Mouse (Mus musculus) heart, adult 2 months (tissue): ENCODE measurements around the gene Qrsl1. TPM values are rescaled to one million over a fixed set of nuclear protein-coding genes. Genes with fewer than 3 reads are reported as not detected.
"Not testable (repeated sequence)": the region's sequence is repeated elsewhere in the genome, so short reads cannot be mapped to it uniquely, and the experiment has no call there.

ENCODE experiments used
- DNase-seq, 2 experiments: peaks; one replicate each; pipeline ENCODE4 v3.0.0; 2021
- H3K27ac ChIP-seq: fragments of 200-600 bp; 2 replicates; pipeline ENCODE4 v1.8.1; 2022
- H3K27me3 ChIP-seq: fragments of 200-500 bp; 2 replicates; pipeline ENCODE4 v1.6.1; 2012; ENCODE audit warnings: mild to moderate bottlenecking, low read length, inconsistent platforms, mixed read lengths; ENCODE audit not compliant: control insufficient read depth, insufficient read depth
- H3K36me3 ChIP-seq: fragments of 200-500 bp; 2 replicates; pipeline ENCODE4 v1.6.1; 2012; ENCODE audit warnings: low read length, inconsistent platforms; ENCODE audit not compliant: control insufficient read depth, insufficient read depth
- H3K4me1 ChIP-seq: fragments of 200-500 bp; 2 replicates; pipeline ENCODE4 v1.6.1; 2011; ENCODE audit warnings: low read length; ENCODE audit not compliant: control insufficient read depth, insufficient read depth
- H3K4me3 ChIP-seq: fragments of 200-600 bp; 2 replicates; pipeline ENCODE4 v1.8.1; 2022
- H3K79me2 ChIP-seq: fragments of 200-500 bp; replicated peaks from 2 replicates; pipeline ENCODE4 v1.6.1; 2012; ENCODE audit warnings: mild to moderate bottlenecking, inconsistent platforms, low read length, moderate library complexity, mixed read lengths; ENCODE audit not compliant: control insufficient read depth, insufficient read depth
- H3K9ac ChIP-seq: fragments of 200-500 bp; 2 replicates; pipeline ENCODE4 v1.6.1; 2012; ENCODE audit warnings: low read depth, mild to moderate bottlenecking, control low read depth, inconsistent platforms, low read length, mixed read lengths
- CTCF ChIP-seq: fragments of 200-600 bp; IDR thresholded peaks from 2 replicates; pipeline ENCODE4 v1.8.1; 2022; ENCODE audit warnings: antibody characterized with exemption, mild to moderate bottlenecking, moderate library complexity
- EP300 ChIP-seq: fragments of 200-500 bp; IDR thresholded peaks from 2 replicates; pipeline ENCODE4 v1.6.1; 2011; ENCODE audit warnings: low read depth, low read length, control low read depth; ENCODE audit not compliant: insufficient read depth
- POLR2A ChIP-seq: fragments of 200-500 bp; IDR thresholded peaks from 2 replicates; pipeline ENCODE4 v1.6.1; 2011; ENCODE audit warnings: mild to moderate bottlenecking, low read depth, low read length, control low read depth; ENCODE audit not compliant: insufficient read depth
- WGBS: fragments of 180-500 bp; shearing (Covaris S2); methylation state at CpG from one replicate; pipeline ENCODE4 v1.1.7; 2018; 5-methylcytosine and 5-hydroxymethylcytosine counted together
- intact Hi-C: fragments of 180-260 bp; cut with DNase I; formaldehyde crosslinking; loops from one replicate; pipeline ENCODE4 v1.15.1; 2025
- long read RNA-seq: library from polyadenylated mRNA; stranded (forward); transcript quantifications from one replicate; pipeline ENCODE4 v2.0.0, GENCODE M21; 2021
- polyA plus RNA-seq: library from polyadenylated mRNA; depleted of rRNA; stranded (reverse); fragments of >200 nt; gene quantifications from 2 replicates; pipeline ENCODE4 v1.2.3, GENCODE M21; 2012; rRNA removed
- total RNA-seq, 2 experiments: library from RNA; stranded (reverse); gene quantifications; 2 replicates each; pipeline ENCODE4 v1.2.3; 2021

The Qrsl1 gene
- 10 to 100 TPM; 23.9 to 29.2 TPM for total RNA-seq
- 25.0 and 39.9 TPM in 2 replicates for polyA plus RNA-seq
- long read RNA-seq, transcript Qrsl1-201 (11 exons, 1,981 nt) = major isoform, 34 of 39 reads
- long read RNA-seq, partial matches to known transcripts = 1 of 39 reads
- long read RNA-seq, other reads (novel, unspliced or antisense) = 2 of 39 reads

DNA sequence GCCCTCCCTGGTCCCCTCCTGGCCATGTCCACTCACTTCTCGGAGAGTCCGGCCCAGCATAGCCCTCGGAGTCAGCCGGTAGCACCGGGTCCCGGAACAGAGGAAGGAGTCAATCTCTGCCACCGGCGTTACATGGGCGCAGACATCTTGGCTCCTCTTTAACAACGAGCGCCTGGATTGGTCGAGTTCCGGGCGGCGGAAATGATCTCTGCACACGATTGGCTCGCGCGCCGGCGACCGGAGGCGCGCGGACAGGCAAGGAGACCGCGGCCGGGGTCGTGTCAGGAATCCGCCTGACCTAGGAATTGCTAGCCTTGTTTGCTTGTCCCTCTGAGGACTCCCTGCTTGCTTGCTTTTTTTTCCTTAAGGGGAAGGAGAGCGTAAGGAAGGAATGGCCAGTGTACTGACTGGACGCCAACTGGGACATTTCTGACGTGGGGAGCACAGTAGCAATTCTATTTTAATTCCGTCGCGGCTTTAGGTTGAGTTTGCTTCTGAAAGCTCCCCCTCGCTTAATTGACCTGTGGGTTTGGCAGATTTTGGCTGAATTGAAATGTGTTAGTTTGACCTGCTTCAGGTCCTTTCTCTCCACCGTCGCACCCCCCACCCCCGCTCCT, at the start of gene Qrsl1, which contains the start of gene Rtn4ip1:
TSS of gene Qrsl1 (minus strand) at position 168 of the 617 bp plus-strand sequence.
TSS of gene Rtn4ip1 (plus strand) at position 230 of the 617 bp plus-strand sequence.
- TF ChIP-seq POLR2A = peak; percentile 65
- no peak for TF ChIP-seq EP300
- under 1% methylated on average over 40 of the region's 40 CpGs for WGBS
- intact Hi-C loops = loop anchor here (1.0 kb wide), 1 partner anchor 361 kb away; the partner anchor contains the start of gene 1700021F05Rik

DNA sequence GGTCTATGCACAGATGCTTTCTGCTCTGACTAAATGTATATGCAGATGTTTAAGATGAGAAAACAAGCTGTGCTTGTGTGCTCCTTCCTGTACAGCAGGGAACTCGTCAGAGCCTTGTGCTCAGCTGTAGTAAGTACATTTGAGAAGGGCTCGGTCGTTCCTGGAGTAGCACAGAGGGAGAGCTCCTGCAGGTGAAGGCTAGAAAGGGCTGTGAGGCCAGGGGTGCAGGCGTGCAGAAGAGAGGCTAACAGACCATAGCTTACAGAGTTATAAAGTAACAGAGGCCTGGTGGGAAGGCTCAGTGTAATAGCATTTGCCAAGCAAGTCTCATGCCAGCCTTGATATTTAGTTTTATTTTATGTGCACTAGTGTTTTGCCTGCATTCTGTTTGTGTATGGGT, 43.9 kb upstream of the Qrsl1 start:
- Histone ChIP-seq H3K27me3 (no peaks in the 10 kb centered on the region), H3K9ac (no peak overlapping the region), H3K4me1 (no peaks in the 10 kb centered on the region), H3K36me3 (no peaks in the 10 kb centered on the region), H3K27ac (no peak overlapping the region), H3K79me2 (no peaks in the 10 kb centered on the region), H3K4me3 (no peak overlapping the region)
- 74% methylated on average over 4 of the region's 4 CpGs for WGBS
- DNase-seq = no peak
- intact Hi-C loops = no loop called here
- no peak for TF ChIP-seq CTCF
- TF ChIP-seq POLR2A = no peak
- no peak for TF ChIP-seq EP300

More for the DNA sequence above, at the start of gene Qrsl1, which contains the start of gene Rtn4ip1:
- no peaks in the 10 kb centered on the region for H3K79me2 ChIP-seq
- H3K27ac ChIP-seq = peak within 1 kb of the TSS; percentile 91
- peak within 1 kb of the TSS; percentile 79 for H3K4me3 ChIP-seq
- peak; percentile 95 for DNase-seq
- H3K9ac ChIP-seq = peak within 1 kb of the TSS; percentile 83
- peaks cover 1% of the 10 kb centered on the region; the same call in 1 of the 2 replicates for H3K4me1 ChIP-seq
- no peaks in the 10 kb centered on the region for H3K27me3 ChIP-seq
- no peaks in the 10 kb centered on the region for H3K36me3 ChIP-seq

DNA sequence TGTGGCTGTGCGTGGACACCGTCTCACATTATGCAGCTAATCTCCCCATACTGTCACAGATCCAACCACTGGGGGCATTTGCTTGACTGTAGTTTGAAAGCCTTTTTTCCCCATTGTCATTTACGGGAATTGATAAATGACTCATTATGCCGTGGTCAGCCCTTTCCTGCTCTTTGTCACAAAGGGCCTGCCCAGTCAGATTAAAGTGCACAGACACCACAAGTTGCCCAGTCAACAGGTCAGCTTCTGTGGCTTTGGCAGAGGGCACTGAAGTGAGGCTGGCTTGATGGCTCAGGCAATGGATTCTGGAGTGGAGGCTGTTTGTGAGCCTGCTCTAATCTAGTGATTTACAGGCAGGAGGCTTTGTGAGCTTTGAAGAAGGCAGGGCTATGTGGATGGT, 42.2 kb upstream of the Qrsl1 start:
- no peaks in the 10 kb centered on the region for H3K27me3 ChIP-seq
- no peak overlapping the region for H3K9ac ChIP-seq
- no peaks in the 10 kb centered on the region for H3K4me1 ChIP-seq
- no peak overlapping the region for H3K4me3 ChIP-seq
- no peak for TF ChIP-seq EP300
- no peak for TF ChIP-seq POLR2A
- TF ChIP-seq CTCF = no peak
- H3K27ac ChIP-seq = no peak overlapping the region
- H3K36me3 ChIP-seq = no peaks in the 10 kb centered on the region
- intact Hi-C loops = no loop called here
- WGBS = 52% methylated on average over 4 of the region's 4 CpGs
- no peak for DNase-seq
- H3K79me2 ChIP-seq = no peaks in the 10 kb centered on the region

DNA sequence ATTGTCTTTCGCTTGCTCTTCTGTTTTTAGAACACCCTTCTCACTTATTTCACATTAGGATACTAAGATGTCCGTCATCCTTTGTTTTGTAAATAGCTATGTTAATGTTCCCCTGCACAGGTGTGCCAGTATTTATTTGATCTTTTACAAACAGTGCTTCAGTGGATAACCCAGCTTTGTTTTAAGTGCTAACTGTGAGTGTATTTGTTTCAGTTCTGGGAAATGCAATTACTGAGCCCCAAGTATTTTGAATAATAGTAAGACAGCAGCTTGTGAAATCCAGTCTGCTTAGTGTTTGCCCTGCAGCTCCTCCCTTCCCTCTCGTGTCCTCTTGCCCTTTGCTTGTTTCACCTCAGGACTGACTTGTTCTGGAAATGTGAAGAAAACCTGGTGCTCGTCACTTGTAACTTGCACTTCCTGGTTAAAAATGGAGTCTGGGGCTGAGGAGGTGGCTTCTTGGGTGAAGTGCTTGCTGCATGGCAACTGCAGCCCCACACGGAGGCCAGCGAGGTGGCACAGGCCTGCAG, 37.7 kb upstream of the Qrsl1 start:
- Histone ChIP-seq H3K4me3 (no peak overlapping the region), H3K27me3 (no peaks in the 10 kb centered on the region), H3K79me2 (no peaks in the 10 kb centered on the region), H3K36me3 (no peaks in the 10 kb centered on the region), H3K27ac (no peak overlapping the region), H3K9ac (no peak overlapping the region), H3K4me1 (no peaks in the 10 kb centered on the region)
- no peak for DNase-seq
- TF ChIP-seq CTCF (no peak), EP300 (no peak), POLR2A (no peak)
- intact Hi-C loops = no loop called here
- 89% methylated on average over 6 of the region's 6 CpGs for WGBS

DNA sequence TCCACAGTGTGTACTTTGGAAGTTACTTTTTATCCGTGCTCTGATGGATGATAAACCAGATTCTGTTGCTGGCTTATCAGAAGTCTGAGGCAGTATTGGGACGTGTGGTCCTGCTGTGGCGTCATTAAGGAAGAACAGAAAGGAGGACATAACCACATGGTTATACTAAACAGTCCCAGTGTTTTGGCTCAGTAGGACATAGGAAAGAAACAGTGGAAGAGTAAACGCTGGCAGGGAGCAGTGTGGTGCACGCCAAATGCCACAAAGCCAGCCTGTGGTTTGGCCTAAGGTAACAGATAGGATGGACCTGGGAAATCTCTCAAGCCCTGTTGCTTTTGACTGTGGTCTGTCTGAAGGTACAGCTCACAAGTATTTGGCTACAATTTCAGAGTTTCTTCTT, 27.1 kb upstream of the Qrsl1 start:
- no peak overlapping the region for H3K27ac ChIP-seq
- no peak overlapping the region for H3K4me3 ChIP-seq
- H3K27me3 ChIP-seq = no peaks in the 10 kb centered on the region
- H3K36me3 ChIP-seq = no peaks in the 10 kb centered on the region
- TF ChIP-seq CTCF (no peak), POLR2A (no peak), EP300 (no peak)
- no peak for DNase-seq
- WGBS = 72% methylated on average over 5 of the region's 5 CpGs
- intact Hi-C loops = no loop called here
- no peaks in the 10 kb centered on the region for H3K4me1 ChIP-seq
- H3K79me2 ChIP-seq = no peaks in the 10 kb centered on the region
- H3K9ac ChIP-seq = no peak overlapping the region

DNA sequence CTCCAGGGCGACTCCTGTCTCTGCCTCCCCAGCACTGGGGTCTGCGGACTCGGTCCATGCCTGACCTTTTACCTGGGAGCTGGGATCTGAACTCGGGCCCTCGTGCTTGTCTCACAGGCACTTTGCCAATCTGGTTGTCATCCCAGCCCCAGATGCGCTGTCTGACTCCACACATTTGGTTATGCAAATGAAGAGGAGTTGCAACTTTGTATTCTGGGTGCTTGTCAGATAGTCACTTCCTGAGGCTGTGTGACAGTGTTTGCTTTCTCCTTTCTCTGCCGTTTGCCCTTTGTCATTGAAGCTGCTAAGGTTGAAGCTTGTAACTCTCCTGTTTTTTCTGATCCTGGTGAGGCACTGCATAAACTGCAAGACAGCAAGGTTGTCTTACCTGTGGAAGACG, 26.2 kb upstream of the Qrsl1 start:
- Histone ChIP-seq H3K27me3 (no peaks in the 10 kb centered on the region), H3K9ac (no peak overlapping the region), H3K4me3 (no peak overlapping the region), H3K4me1 (no peaks in the 10 kb centered on the region), H3K27ac (no peak overlapping the region), H3K79me2 (no peaks in the 10 kb centered on the region), H3K36me3 (no peaks in the 10 kb centered on the region)
- WGBS = 76% methylated on average over 8 of the region's 8 CpGs
- DNase-seq = no peak
- intact Hi-C loops = no loop called here
- TF ChIP-seq CTCF (no peak), EP300 (no peak), POLR2A (no peak)

DNA sequence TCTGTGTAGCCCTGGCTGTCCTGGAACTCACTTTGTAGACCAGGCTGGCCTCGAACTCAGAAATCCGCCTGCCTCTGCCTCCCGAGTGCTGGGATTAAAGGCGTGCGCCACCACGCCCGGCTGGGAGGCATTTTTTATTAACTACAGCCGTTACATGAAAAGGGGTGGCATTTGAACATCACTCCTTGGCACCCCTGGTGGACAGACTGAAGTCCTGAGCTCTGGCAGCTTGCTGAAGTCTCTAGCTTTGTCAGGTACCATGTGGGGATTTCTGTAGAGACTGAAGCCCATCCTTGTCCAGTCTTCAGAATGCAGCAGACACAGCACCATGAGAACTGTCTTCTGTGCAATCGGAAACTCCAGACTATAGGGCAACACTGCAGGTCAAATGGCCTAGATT, 24.2 kb upstream of the Qrsl1 start:
- H3K4me3 ChIP-seq, intact Hi-C loops, H3K36me3 ChIP-seq, H3K4me1 ChIP-seq, H3K27ac ChIP-seq, H3K79me2 ChIP-seq, H3K27me3 ChIP-seq, H3K9ac ChIP-seq, DNase-seq: not testable (repeated sequence)
- WGBS = 93% methylated on average over 9 of the region's 9 CpGs
